Mouse (Mus musculus): ENCODE data around the gene Mov10l1.

- TF ChIP-seq CTCF (IDR thresholded peaks at IDR 0.05; ENCODE audit: low read depth, low read length) (no peak), GATA1 (IDR thresholded peaks at IDR 0.05; ENCODE audit: borderline replicate concordance, low read length) (no peak)
Observed at GRCm38 (mm10) chr15:89061761-89062517, 79.2 kb downstream of the Mov10l1 start.
